Mouse (Mus musculus) kidney, postnatal 0 days (tissue): ENCODE data around the gene Dach1. TPM values are rescaled to one million over a fixed set of nuclear protein-coding genes. Genes with fewer than 3 reads are reported as not detected.
A peak's percentile ranks its signal among the peaks of the same experiment; 100 is the strongest.

ENCODE experiments used
- ATAC-seq: fragments of 200-750 bp; cut with Nextera tagmentation; replicated peaks from 2 replicates; pipeline ENCODE4 v1.8.0; 2017; ENCODE audit warnings: low read depth, moderate number of reproducible peaks, moderate TSS enrichment, moderate library complexity; ENCODE audit not compliant: low FRiP score
- DNase-seq: peaks from one replicate; pipeline ENCODE4 v3.0.0-alpha.2; 2016; ENCODE audit warnings: low spot score
- H3K27ac ChIP-seq: fragments of 300-500 bp; sonication (generic); 2 replicates; pipeline ENCODE4 v1.5.1; 2014; ENCODE audit warnings: mild to moderate bottlenecking
- H3K27me3 ChIP-seq: fragments of 300-500 bp; sonication (generic); 2 replicates; pipeline ENCODE4 v1.6.1; 2014; ENCODE audit warnings: low read length, mixed read lengths; ENCODE audit not compliant: insufficient read depth
- H3K36me3 ChIP-seq: fragments of 300-500 bp; sonication (generic); 2 replicates; pipeline ENCODE4 v1.6.1; 2014; ENCODE audit warnings: low read length, mixed read lengths; ENCODE audit not compliant: insufficient read depth
- H3K4me1 ChIP-seq: fragments of 300-500 bp; sonication (generic); replicated peaks from 2 replicates; pipeline ENCODE4 v1.6.1; 2014; ENCODE audit warnings: antibody characterized with exemption, low read length, mixed read lengths; ENCODE audit not compliant: insufficient read depth
- H3K4me2 ChIP-seq: fragments of 300-500 bp; sonication (generic); 2 replicates; pipeline ENCODE4 v1.6.1; 2014; ENCODE audit warnings: mild to moderate bottlenecking, low read length, moderate library complexity, mixed read lengths
- H3K4me3 ChIP-seq: fragments of 300-500 bp; sonication (generic); replicated peaks from 2 replicates; pipeline ENCODE4 v1.5.1; 2014; ENCODE audit warnings: low read depth, low read length
- H3K9ac ChIP-seq: fragments of 300-500 bp; sonication (generic); 2 replicates; pipeline ENCODE4 v1.6.1; 2014; ENCODE audit warnings: low read depth, low read length
- H3K9me3 ChIP-seq: fragments of 300-500 bp; sonication (generic); replicated peaks from 2 replicates; pipeline ENCODE4 v1.6.1; 2016; ENCODE audit warnings: low read length, inconsistent platforms, mixed read lengths
- CTCF ChIP-seq: IDR thresholded peaks from 2 replicates; pipeline ENCODE4 v1.5.1; 2016; ENCODE audit warnings: antibody characterized with exemption, low read depth, mild to moderate bottlenecking, moderate library complexity
- WGBS: fragments of 180-500 bp; shearing (Covaris S2); extraction: QIAGEN DNeasy Blood & Tissue Kit; methylation state at CpG from one replicate; pipeline ENCODE4 v1.1.7; 2014; 5-methylcytosine and 5-hydroxymethylcytosine counted together
- polyA plus RNA-seq: library from polyadenylated mRNA; unstranded; fragments of >200 nt; fragmentation: Nextera tagmentation; extraction: Ambion mirVana; gene quantifications from 2 replicates; pipeline ENCODE4 v1.2.1, GENCODE M21; 2015

Gene Dach1
- polyA plus RNA-seq, 1 experiment from 2014 or later = 18.4 TPM

- no peak for TF ChIP-seq CTCF
- peak; percentile 86 for DNase-seq
Measured at GRCm38 (mm10) chr14:97795385-97795952, 374.1 kb downstream of the Dach1 start.

GRCm38 (mm10) chr14:97774135-97774767 is 395.3 kb downstream of the Dach1 start:
- Histone ChIP-seq H3K4me2 (no peak overlapping the region), H3K27ac (peak overlapping the region; percentile 75), H3K9me3 (peaks cover 9% of the 10 kb centered on the region; the same call in 1 of the 2 replicates), H3K9ac (no peak overlapping the region), H3K36me3 (no peaks in the 10 kb centered on the region), H3K4me3 (no peak overlapping the region), H3K4me1 (no peaks in the 10 kb centered on the region), H3K27me3 (no peaks in the 10 kb centered on the region)
- DNase-seq (peak; percentile 31), ATAC-seq (peak; percentile 80)
- WGBS = 43% methylated on average over 2 of the region's 2 CpGs
- TF ChIP-seq CTCF = no peak

More at GRCm38 (mm10) chr14:97795385-97795952, 374.1 kb downstream of the Dach1 start:
- Histone ChIP-seq H3K4me1 (no peaks in the 10 kb centered on the region), H3K4me2 (no peak overlapping the region), H3K27me3 (no peaks in the 10 kb centered on the region), H3K4me3 (no peak overlapping the region), H3K9me3 (no peaks in the 10 kb centered on the region), H3K27ac (no peak overlapping the region), H3K36me3 (no peaks in the 10 kb centered on the region), H3K9ac (no peak overlapping the region)
- ATAC-seq = no peak
- WGBS = 73% methylated on average over 5 of the region's 5 CpGs

GRCm38 (mm10) chr14:97754400-97754799 is 415.2 kb downstream of the Dach1 start:
- H3K4me2 ChIP-seq = no peak overlapping the region
- TF ChIP-seq CTCF = no peak
- no peaks in the 10 kb centered on the region for H3K9me3 ChIP-seq
- no peak overlapping the region for H3K27ac ChIP-seq
- no peaks in the 10 kb centered on the region for H3K36me3 ChIP-seq
- no peak for ATAC-seq
- H3K4me1 ChIP-seq = no peaks in the 10 kb centered on the region
- no peaks in the 10 kb centered on the region for H3K27me3 ChIP-seq
- DNase-seq = no peak
- WGBS = 74% methylated on average over 4 of the region's 4 CpGs
- H3K4me3 ChIP-seq = no peak overlapping the region
- no peak overlapping the region for H3K9ac ChIP-seq

- TF ChIP-seq CTCF = no peak
- H3K36me3 ChIP-seq = no peaks in the 10 kb centered on the region
- no peak overlapping the region for H3K4me3 ChIP-seq
- H3K27me3 ChIP-seq = no peaks in the 10 kb centered on the region
- no peak overlapping the region for H3K4me2 ChIP-seq
- WGBS = 92% methylated on average over 2 of the region's 2 CpGs
- H3K9ac ChIP-seq = no peak overlapping the region
- ATAC-seq (no peak), DNase-seq (no peak)
- H3K27ac ChIP-seq = no peak overlapping the region
- H3K4me1 ChIP-seq = no peaks in the 10 kb centered on the region
- H3K9me3 ChIP-seq = no peaks in the 10 kb centered on the region
Measured at GRCm38 (mm10) chr14:97753973-97754372, 415.6 kb downstream of the Dach1 start.

GRCm38 (mm10) chr14:97743252-97743651 is 426.3 kb downstream of the Dach1 start:
- TF ChIP-seq CTCF = no peak
- no peak overlapping the region for H3K27ac ChIP-seq
- H3K4me3 ChIP-seq = no peak overlapping the region
- no peak overlapping the region for H3K9ac ChIP-seq
- 88% methylated on average over 2 of the region's 2 CpGs for WGBS
- H3K4me1 ChIP-seq = no peaks in the 10 kb centered on the region
- H3K36me3 ChIP-seq = no peaks in the 10 kb centered on the region
- no peak for ATAC-seq
- H3K27me3 ChIP-seq = no peaks in the 10 kb centered on the region
- no peaks in the 10 kb centered on the region for H3K9me3 ChIP-seq
- H3K4me2 ChIP-seq = no peak overlapping the region
- no peak for DNase-seq

- no peaks in the 10 kb centered on the region for H3K27me3 ChIP-seq
- 55% methylated on average over 4 of the region's 4 CpGs for WGBS
- TF ChIP-seq CTCF = no peak
- H3K4me2 ChIP-seq = no peak overlapping the region
- H3K9me3 ChIP-seq = no peaks in the 10 kb centered on the region
- DNase-seq (no peak), ATAC-seq (no peak)
- H3K4me1 ChIP-seq = no peaks in the 10 kb centered on the region
- H3K9ac ChIP-seq = no peak overlapping the region
- H3K36me3 ChIP-seq = no peaks in the 10 kb centered on the region
- no peak overlapping the region for H3K4me3 ChIP-seq
- no peak overlapping the region for H3K27ac ChIP-seq
Measured at GRCm38 (mm10) chr14:97742785-97743184, 426.8 kb downstream of the Dach1 start.
